Mouse (Mus musculus) lung, postnatal 4 days (tissue): ENCODE results near the gene Pi4k2a.

Experiments used
- DNase-seq, 2 experiments: peaks; one replicate each; pipeline ENCODE4 v3.0.0; 2021

The Pi4k2a gene

GRCm38 (mm10) chr19:42089748-42090595 is at the start of gene Pi4k2a:
Gene Pi4k2a (plus strand): TSS chr19:42090470.
- DNase-seq, result peak; percentile 99 to 100

GRCm38 (mm10) chr19:42043988-42044387 is 46.3 kb upstream of the Pi4k2a start:
- no peak for DNase-seq

- peak; percentile 90 to 91 for DNase-seq
These were observed 44.8 kb upstream of the Pi4k2a start, which contains the start of gene Hoga1 for GRCm38 (mm10) chr19:42045269-42046102. Gene Hoga1 (plus strand): TSS chr19:42045610.

- no peak for DNase-seq
These were observed 40.0 kb upstream of the Pi4k2a start for GRCm38 (mm10) chr19:42050251-42050650.

DNA sequence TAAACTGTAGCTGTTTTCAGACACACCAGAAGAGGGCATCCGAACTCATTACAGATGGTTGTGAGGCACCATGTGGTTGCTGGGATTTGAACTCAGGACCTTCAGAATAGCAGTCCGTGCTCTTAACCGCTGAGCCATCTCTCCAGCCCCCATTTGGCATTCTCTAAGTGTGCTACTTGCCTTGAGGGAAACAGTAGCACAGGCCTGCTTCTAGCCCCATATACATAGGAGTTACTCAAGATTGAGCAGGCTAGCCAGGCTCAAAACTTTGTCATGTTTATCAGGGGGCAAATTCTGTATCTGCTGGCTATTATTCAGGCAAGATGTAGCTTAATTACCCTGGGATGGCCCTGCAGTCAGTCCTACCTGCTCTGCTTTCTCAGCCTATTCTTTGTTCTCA is 38.9 kb upstream of the Pi4k2a start:
- DNase-seq, result no peak

- DNase-seq, result no peak
These were observed 38.3 kb upstream of the Pi4k2a start, which contains the start of gene 4933411K16Rik for GRCm38 (mm10) chr19:42051948-42052347. Gene 4933411K16Rik (plus strand): TSS chr19:42052248.

- peak; percentile 66 to 69 for DNase-seq
These were observed 36.0 kb upstream of the Pi4k2a start for GRCm38 (mm10) chr19:42054255-42054654.

GRCm38 (mm10) chr19:42055881-42056280 is 34.4 kb upstream of the Pi4k2a start:
- no peak for DNase-seq

GRCm38 (mm10) chr19:42056719-42057409 is 33.4 kb upstream of the Pi4k2a start:
- DNase-seq, result no peak

DNA sequence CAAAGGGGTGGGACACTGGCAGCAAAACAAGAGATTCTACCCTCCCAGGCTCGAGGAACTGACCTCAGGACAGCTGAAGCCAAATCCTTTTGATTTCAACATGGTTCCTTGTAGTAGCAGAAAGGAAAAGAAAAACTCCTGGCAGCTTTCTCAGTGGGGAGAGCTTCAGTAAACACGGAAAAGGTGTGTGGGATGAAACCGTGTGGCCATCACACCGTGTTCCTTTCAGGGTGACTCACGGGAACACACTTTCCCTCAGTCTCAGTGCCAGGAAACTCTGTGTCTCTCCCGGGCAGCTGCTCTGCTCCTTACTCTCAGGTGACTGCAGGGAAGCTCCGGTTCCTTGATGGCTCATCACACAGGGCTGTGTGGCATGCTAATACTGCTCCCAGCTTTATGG is 31.8 kb upstream of the Pi4k2a start:
- no peak for DNase-seq

GRCm38 (mm10) chr19:42061443-42061842 is 28.8 kb upstream of the Pi4k2a start:
- no peak for DNase-seq

DNA sequence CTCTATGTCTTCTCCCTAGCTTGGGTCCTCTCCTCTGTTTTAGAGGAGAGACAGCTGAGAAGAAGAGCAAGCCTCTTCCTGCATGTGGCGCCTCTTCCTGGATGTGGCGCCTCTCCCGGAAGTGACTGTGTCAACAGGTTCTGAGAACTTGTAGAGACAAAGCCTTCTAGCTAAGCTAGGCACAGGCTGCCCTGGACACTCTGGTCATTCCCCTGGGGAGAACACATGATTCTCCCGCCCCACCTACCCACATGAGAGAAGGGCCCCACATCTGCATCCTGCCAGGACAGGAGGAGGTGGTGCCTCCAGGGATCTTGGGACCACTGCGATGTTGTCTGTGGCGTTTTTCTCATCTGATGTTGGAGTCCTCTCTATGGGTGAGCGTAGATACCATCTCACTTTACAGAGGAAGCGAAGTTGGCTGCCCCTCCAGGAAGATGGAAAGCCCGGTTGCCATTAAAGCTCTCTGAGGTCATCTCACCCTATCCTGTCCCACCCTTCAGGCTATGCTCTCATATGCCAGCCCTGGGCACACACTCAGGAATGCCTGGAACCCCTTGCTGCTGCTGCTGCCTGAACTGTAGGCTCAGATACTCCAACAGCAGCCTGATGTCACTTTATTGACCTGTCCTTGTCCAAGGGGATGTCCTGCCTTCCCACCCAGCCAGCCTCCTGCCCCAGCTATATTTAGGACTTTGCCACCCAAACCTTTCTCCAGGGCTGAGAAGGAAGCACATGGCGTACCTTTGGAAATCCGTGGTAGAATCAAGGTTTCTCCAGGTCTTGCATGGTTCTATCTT is 21.6 kb upstream of the Pi4k2a start:
- peak; percentile 51 to 72 for DNase-seq

DNA sequence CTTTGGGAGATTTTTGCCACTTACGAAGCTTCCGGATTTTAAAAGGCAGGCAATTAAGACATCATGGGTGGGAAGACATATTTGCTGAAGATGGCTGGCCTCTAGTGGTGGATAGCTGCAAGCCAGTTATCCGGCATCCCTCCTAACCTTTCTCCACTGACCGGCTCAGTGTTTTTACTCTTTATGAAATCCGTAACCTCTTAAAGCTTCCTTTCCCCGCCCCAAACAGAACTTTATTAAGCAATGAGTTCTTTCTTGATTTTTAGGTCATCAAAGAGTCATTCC is 21.1 kb upstream of the Pi4k2a start:
- peak; percentile 27 to 49 for DNase-seq

GRCm38 (mm10) chr19:42071221-42071620 is 19.0 kb upstream of the Pi4k2a start:
- DNase-seq, result peak; percentile 24 to 30

GRCm38 (mm10) chr19:42071886-42072608 is 18.2 kb upstream of the Pi4k2a start:
- peak in 1 of 2 experiments; percentile 8 for DNase-seq

GRCm38 (mm10) chr19:42072802-42073201 is 17.5 kb upstream of the Pi4k2a start:
- DNase-seq, result peak in 1 of 2 experiments; percentile 14

GRCm38 (mm10) chr19:42075051-42075450 is 15.2 kb upstream of the Pi4k2a start:
- peak in 1 of 2 experiments; percentile 6 for DNase-seq

DNA sequence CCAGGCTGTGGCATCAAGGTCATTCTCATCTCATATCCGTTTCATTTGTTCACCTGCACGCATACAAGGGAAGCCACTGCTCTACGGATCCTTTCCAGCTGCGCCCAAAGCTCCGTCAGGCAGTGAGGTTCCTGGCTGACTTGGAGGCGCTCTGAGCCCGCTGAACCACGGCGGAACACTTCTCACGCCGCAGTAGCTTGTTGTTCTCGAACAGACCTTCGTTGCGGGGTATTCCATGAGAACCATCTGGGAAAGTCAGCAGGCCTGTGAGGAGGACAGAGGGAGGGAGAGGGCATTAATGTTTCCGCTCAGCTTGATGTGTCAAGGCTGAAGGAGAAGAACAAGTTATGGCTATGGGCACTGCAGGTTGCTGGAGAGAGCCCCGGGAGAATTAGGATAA is 14.3 kb upstream of the Pi4k2a start:
- DNase-seq, result no peak

DNA sequence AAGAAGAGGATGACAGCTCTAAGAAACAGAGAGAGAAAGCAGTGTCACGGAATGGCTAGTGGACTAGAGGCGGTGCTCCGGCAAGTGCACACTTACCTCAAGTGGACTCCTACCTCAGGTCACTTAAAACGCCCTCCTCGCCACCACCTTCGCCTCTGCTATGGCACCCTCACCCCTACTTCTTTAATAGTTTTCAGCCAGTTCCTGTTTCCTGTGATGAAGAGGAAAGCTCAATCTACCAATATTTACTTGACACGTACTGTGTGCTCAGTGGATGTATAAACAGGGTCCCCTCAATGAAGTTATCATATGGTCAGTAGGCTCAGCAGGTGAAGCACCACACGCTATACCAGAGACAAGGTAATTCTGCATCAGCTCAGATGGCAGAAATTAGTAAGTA is 11.7 kb upstream of the Pi4k2a start:
- DNase-seq, result no peak

DNA sequence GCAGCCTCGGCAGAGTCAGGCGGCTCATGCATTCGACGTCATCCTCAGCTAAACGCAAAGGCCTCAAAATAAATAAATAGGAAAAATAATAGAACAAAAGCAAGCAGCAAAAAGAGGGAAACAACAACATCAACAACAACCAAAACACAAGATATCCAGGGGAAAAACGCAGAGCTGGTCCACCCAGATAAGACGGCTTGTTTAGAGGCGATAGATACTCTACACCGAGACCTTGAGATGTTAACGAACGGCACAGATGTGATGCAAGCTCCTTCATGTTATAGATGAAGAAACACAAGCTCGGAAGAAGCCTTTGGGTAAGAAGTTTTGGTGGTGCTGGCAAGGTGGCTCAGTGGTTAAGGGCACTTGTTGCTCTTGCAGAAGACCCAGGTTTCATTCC is 11.3 kb upstream of the Pi4k2a start:
- DNase-seq, result no peak

DNA sequence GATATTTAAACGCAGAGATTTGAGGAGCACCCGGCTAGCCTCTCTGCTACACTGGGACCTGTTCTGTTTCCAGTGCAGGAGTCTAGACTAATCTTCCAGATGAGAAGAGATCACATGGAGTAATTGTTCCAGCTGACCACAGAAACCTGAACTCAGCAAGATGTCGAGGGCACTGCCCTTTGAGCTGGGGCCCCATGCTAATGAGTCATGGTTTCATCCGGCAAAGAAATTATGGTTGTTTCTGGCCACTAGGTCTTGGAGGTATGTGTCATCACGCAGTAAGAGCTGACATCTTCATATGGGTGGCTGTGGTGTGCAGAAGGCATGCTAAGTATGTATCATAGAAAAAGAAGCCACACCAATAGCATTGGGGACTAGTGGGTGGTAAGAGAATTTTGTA is 10.3 kb upstream of the Pi4k2a start:
- DNase-seq, result no peak

DNA sequence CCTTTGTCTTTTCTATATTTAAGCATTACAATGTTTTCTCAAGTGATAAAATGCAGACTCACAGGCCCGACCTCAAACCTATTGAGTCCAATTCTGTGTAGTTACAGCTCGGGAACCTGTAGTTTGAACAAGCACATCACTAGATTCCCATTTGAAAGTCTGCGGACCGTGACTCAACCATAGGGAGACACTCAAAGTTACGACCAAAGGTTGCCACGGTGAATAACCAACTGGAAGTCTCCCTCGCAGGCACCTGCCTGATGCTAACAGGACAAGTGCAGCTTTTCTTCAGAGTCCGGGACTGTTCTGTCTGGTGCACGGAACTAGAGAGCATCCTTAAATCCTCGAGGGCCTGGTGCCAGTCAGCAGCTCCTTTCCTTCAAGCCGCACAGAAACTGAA is 9.8 kb upstream of the Pi4k2a start:
- DNase-seq, result no peak
